Mouse (Mus musculus) kidney, adult 2 months (tissue): ENCODE results near the gene Gng11. TPM values are rescaled to one million over a fixed set of nuclear protein-coding genes. Genes with fewer than 3 reads are reported as not detected.

Experiments used
- DNase-seq: peaks from one replicate; pipeline ENCODE4 v3.0.0; 2021
- H3K27ac ChIP-seq: fragments of 200-500 bp; 2 replicates; pipeline ENCODE4 v1.5.1; 2012; ENCODE audit warnings: low read depth, low read length, control low read depth, inconsistent platforms; ENCODE audit not compliant: insufficient read depth
- H3K27me3 ChIP-seq: fragments of 200-500 bp; replicated peaks from 2 replicates; pipeline ENCODE4 v1.6.1; 2012; ENCODE audit warnings: mild to moderate bottlenecking, moderate library complexity, low read length, inconsistent platforms; ENCODE audit not compliant: control insufficient read depth, insufficient read depth
- H3K36me3 ChIP-seq: fragments of 200-500 bp; 2 replicates; pipeline ENCODE4 v1.6.1; 2012; ENCODE audit warnings: mild to moderate bottlenecking, moderate library complexity, low read length, inconsistent platforms; ENCODE audit not compliant: control insufficient read depth, insufficient read depth
- H3K4me1 ChIP-seq: fragments of 200-500 bp; 2 replicates; pipeline ENCODE4 v1.6.1; 2011; ENCODE audit warnings: low read length; ENCODE audit not compliant: control insufficient read depth, insufficient read depth
- H3K4me3 ChIP-seq: fragments of 200-500 bp; 2 replicates; pipeline ENCODE4 v1.5.1; 2011; ENCODE audit warnings: mild to moderate bottlenecking, low read depth, low read length, control low read depth; ENCODE audit not compliant: insufficient read depth
- CTCF ChIP-seq: fragments of 200-500 bp; conservative IDR thresholded peaks from 2 replicates; pipeline ENCODE4 v1.5.1; 2011; ENCODE audit warnings: low read depth, mild to moderate bottlenecking, control low read depth, low read length, moderate library complexity, mixed read lengths; ENCODE audit not compliant: insufficient read depth, insufficient read length
- POLR2A ChIP-seq: fragments of 200-500 bp; IDR thresholded peaks from one replicate; pipeline ENCODE4 v1.6.1; 2011; ENCODE audit warnings: low read depth, low read length, control low read depth
- WGBS: fragments of 180-500 bp; shearing (Covaris S2); methylation state at CpG from one replicate; pipeline ENCODE4 v1.1.7; 2018; 5-methylcytosine and 5-hydroxymethylcytosine counted together
- polyA plus RNA-seq: library from polyadenylated mRNA; depleted of rRNA; stranded (reverse); fragments of >200 nt; gene quantifications from 2 replicates; pipeline ENCODE4 v1.2.3, GENCODE M21; 2012

The Gng11 gene
- polyA plus RNA-seq, 1 experiment: 10.5 TPM

- no peak overlapping the region for H3K4me3 ChIP-seq
- no peaks in the 10 kb centered on the region for H3K27me3 ChIP-seq
- WGBS: 72% methylated on average over 4 of the region's 4 CpGs
- no peaks in the 10 kb centered on the region for H3K36me3 ChIP-seq
- H3K27ac ChIP-seq: no peak overlapping the region
- no peak for DNase-seq
- H3K4me1 ChIP-seq: peaks cover 2% of the 10 kb centered on the region; the same call in 1 of the 2 replicates
- TF ChIP-seq POLR2A: no peak
- no peak for TF ChIP-seq CTCF
Measured at GRCm38 (mm10) chr6:3998089-3998488, 5.6 kb upstream of the Gng11 start.

GRCm38 (mm10) chr6:3999296-3999695 lies 4.4 kb upstream of the Gng11 start:
- peak; percentile 24 for DNase-seq
- 63% methylated on average over 6 of the region's 6 CpGs for whole genome bisulfite sequencing

DNA sequence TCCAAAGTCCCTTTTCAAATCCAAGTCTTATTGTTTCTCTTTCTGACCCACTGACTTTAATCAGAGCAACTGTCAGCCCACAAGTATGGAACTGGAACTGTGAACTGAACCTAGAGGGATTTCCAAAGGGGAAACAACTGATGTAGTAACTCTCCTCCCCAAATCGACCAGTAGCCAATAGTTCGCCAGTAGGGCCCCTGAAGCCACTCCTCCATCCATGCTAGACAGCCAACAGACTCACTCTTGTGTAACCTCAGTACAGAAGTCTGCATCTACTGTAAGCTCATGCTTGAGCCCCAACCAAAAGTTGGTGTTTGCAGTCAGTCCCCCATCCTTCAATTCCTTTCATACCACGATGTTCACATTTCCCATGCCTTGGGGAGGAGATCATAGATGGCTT lies 3.0 kb upstream of the Gng11 start:
- DNase-seq: no peak
- WGBS: 80% methylated on average over 3 of the region's 3 CpGs
- no peaks in the 10 kb centered on the region for H3K36me3 ChIP-seq
- no peak overlapping the region for H3K4me3 ChIP-seq
- no peak for TF ChIP-seq CTCF
- no peak for TF ChIP-seq POLR2A
- H3K27me3 ChIP-seq: no peaks in the 10 kb centered on the region
- no peak overlapping the region for H3K27ac ChIP-seq
- H3K4me1 ChIP-seq: peaks cover 2% of the 10 kb centered on the region; the same call in 1 of the 2 replicates

More at GRCm38 (mm10) chr6:3999296-3999695, 4.4 kb upstream of the Gng11 start:
- Histone ChIP-seq H3K27ac (no peak overlapping the region), H3K36me3 (no peaks in the 10 kb centered on the region), H3K27me3 (no peaks in the 10 kb centered on the region), H3K4me1 (peaks cover 2% of the 10 kb centered on the region; the same call in 1 of the 2 replicates), H3K4me3 (no peak overlapping the region)
- no peak for TF ChIP-seq CTCF
- no peak for TF ChIP-seq POLR2A

DNA sequence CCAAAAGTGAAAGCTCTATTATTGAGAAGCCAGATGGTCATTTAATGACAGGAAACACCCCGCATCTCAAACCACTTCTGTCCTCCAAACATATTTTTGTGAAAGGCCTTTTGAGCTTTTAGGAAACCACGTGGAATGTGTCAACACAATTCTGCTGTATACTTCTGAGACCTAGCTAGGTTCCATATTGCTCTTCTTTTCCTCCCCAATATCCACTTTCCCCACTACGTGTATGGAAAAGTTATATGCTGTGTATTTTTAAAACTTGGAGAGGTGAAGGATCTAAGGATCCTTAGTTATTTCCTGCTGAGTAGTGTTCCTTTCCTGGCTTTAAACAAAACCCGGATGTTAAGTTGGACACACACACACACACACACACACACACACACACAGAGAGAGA lies 259 bp upstream of the Gng11 start:
- Histone ChIP-seq H3K4me3 (peak overlapping the region; percentile 93; the same call in 1 of the 2 replicates), H3K36me3 (no peaks in the 10 kb centered on the region), H3K27ac (peak overlapping the region; percentile 99), H3K27me3 (no peaks in the 10 kb centered on the region), H3K4me1 (peaks cover 2% of the 10 kb centered on the region; the same call in 1 of the 2 replicates)
- no peak for DNase-seq
- TF ChIP-seq CTCF (no peak), POLR2A (no peak)
- WGBS: 35% methylated on average over 4 of the region's 4 CpGs

GRCm38 (mm10) chr6:4004808-4005207 lies 1.1 kb downstream of the Gng11 start:
- no peak for DNase-seq
- Histone ChIP-seq H3K27me3 (no peaks in the 10 kb centered on the region), H3K4me1 (no peaks in the 10 kb centered on the region; the same call in 1 of the 2 replicates), H3K36me3 (no peaks in the 10 kb centered on the region), H3K27ac (no peak overlapping the region), H3K4me3 (0 out of 2 replicates have a peak overlapping the region, but pooled peaks have one; percentile 93)
- 63% methylated on average over 2 of the region's 2 CpGs for WGBS
- no peak for TF ChIP-seq POLR2A
- TF ChIP-seq CTCF: no peak

DNA sequence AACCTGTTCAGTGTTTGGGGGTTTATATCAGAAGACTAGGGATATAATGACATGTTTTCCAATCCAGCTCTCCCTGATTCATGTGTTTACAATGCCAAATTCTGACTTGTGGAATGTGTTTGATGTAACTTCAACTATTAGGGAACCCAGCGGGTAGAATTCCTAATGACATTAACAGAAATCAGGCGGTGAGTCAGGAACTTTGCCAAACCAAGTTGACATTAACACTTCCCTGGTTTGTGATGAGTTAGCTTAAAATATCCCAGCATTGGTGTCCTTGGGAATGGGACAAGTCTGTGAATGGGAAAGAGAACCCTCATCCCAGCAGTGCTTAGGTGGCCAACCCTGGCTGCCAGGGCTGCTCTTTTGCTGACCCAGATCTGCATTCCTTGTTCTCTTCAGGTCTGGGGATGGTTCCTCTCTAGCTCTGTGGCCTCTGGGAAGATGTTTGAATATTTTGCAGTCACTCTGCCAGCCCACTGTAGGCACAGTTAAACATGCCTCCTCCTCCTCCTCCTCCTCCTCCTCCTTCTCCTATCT lies 4.9 kb downstream of the Gng11 start:
- WGBS: 28% methylated on average over 2 of the region's 2 CpGs
- DNase-seq: peak; percentile 26
- Histone ChIP-seq H3K27ac (no peak overlapping the region), H3K36me3 (no peaks in the 10 kb centered on the region), H3K27me3 (no peaks in the 10 kb centered on the region), H3K4me3 (no peak overlapping the region), H3K4me1 (no peaks in the 10 kb centered on the region)
- TF ChIP-seq CTCF: no peak
- no peak for TF ChIP-seq POLR2A

GRCm38 (mm10) chr6:4009548-4009947 lies 5.8 kb downstream of the Gng11 start:
- no peak overlapping the region for H3K4me3 ChIP-seq
- H3K27me3 ChIP-seq: no peaks in the 10 kb centered on the region
- H3K27ac ChIP-seq: no peak overlapping the region
- H3K4me1 ChIP-seq: no peaks in the 10 kb centered on the region
- peak; percentile 69 for DNase-seq
- TF ChIP-seq POLR2A: no peak
- TF ChIP-seq CTCF: no peak
- no peaks in the 10 kb centered on the region for H3K36me3 ChIP-seq
